Mouse (Mus musculus): ENCODE measurements around the gene Tenm4. TPM values are rescaled to one million over a fixed set of nuclear protein-coding genes. Genes with fewer than 3 reads are reported as not detected.

Tenm4 gene
- total and polyA plus RNA-seq, 3 experiments, result 0.03 to 0.26 (median 0.04) TPM

GRCm38 (mm10) chr7:96910310-96910960, 739.4 kb downstream of the Tenm4 start:
- in situ Hi-C loops (cut with MboI; ENCODE audit: low pct_ligation_motif_present, low pct_unique_long_range_greater_than_20kb, low sequenced_read_pairs), result loop anchor here (5.0 kb wide), 1 partner anchor 138 kb away; no protein-coding TSS in a partner anchor
- H3K4me1 ChIP-seq (ENCODE audit: control insufficient read depth in 1 of 2, insufficient read depth in 2 of 2), result peaks cover 0 to 8% of the 10 kb centered on the region in 2 experiments; a peak in 1 of 4 replicates
- H3K27ac ChIP-seq (ENCODE audit: insufficient read depth, low read depth), result no peak overlapping the region
- dilution Hi-C loops (cut with MboI; ENCODE audit: extremely low pct_ligation_motif_present, extremely low pct_unique_long_range_greater_than_20kb, low sequenced_read_pairs), result no loop called here
- H3K79me2 ChIP-seq (replicated peaks; ENCODE audit: control insufficient read depth, extremely low read depth, insufficient read depth, poor library complexity, severe bottlenecking), result no peaks in the 10 kb centered on the region
- H3K9ac ChIP-seq (ENCODE audit: insufficient read depth, low read depth), result no peak overlapping the region
- DNase-seq (ENCODE audit: extremely low read depth), result no peak
- no peak overlapping the region for H3K4me2 ChIP-seq (ENCODE audit: insufficient read depth, low read depth, poor library complexity, severe bottlenecking)
- H3K9me3 ChIP-seq (replicated peaks; ENCODE audit: low read length), result no peaks in the 10 kb centered on the region
- no peaks in the 10 kb centered on the region for H3K27me3 ChIP-seq (replicated peaks)
- TF ChIP-seq POLR2AphosphoS2 (IDR thresholded peaks at IDR 0.05; ENCODE audit: low read depth, low read length) (no peak), MAZ (IDR thresholded peaks at IDR 0.05; ENCODE audit: low read depth, low read length) (no peak), ZMIZ1 (IDR thresholded peaks at IDR 0.05; ENCODE audit: low read depth, low read length) (no peak), IRF4 (IDR thresholded peaks at IDR 0.05; ENCODE audit: low read depth, low read length) (no peak), SMC3 (IDR thresholded peaks at IDR 0.05; ENCODE audit: low read depth, low read length) (no peak), KAT2A (IDR thresholded peaks at IDR 0.05; ENCODE audit: insufficient replicate concordance, low read length) (no peak), RCOR1 (conservative IDR thresholded peaks at IDR 0.05; ENCODE audit: low read depth, low read length) (no peak), MXI1 (IDR thresholded peaks at IDR 0.05; ENCODE audit: low read depth, low read length) (no peak), TCF12 (IDR thresholded peaks at IDR 0.05; ENCODE audit: low read depth, low read length) (no peak), CTCF (conservative IDR thresholded peaks at IDR 0.05 in 1 of 2, IDR thresholded peaks at IDR 0.05 in 1 of 2; ENCODE audit: low read depth in 2 of 2, low read length in 2 of 2) (no peak), ZNF384 (IDR thresholded peaks at IDR 0.05; ENCODE audit: low read depth, low read length) (no peak), USF1 (IDR thresholded peaks at IDR 0.05; ENCODE audit: low read depth, low read length) (no peak), BHLHE40 (IDR thresholded peaks at IDR 0.05; ENCODE audit: low read depth, low read length) (no peak), PAX5 (IDR thresholded peaks at IDR 0.05; ENCODE audit: low read length) (no peak), MAX (IDR thresholded peaks at IDR 0.05; ENCODE audit: low read length) (no peak), GABPA (IDR thresholded peaks at IDR 0.05; ENCODE audit: insufficient replicate concordance, low read depth, low read length) (no peak), POLR2A (IDR thresholded peaks at IDR 0.05; ENCODE audit: low read depth, low read length) (no peak), NELFE (IDR thresholded peaks at IDR 0.05; ENCODE audit: low read depth, low read length) (no peak), CHD1 (IDR thresholded peaks at IDR 0.05; ENCODE audit: low read depth, low read length) (no peak)
- H3K4me3 ChIP-seq (replicated peaks in 1 of 3; ENCODE audit: low read depth in 2 of 3, low read length in 2 of 3, poor library complexity in 1 of 3), result no peak overlapping the region
- no peaks in the 10 kb centered on the region for H3K36me3 ChIP-seq (replicated peaks in 1 of 2; ENCODE audit: control insufficient read depth in 1 of 2, insufficient read depth in 1 of 2, low read length in 1 of 2)

GRCm38 (mm10) chr7:96914031-96914430, 743.0 kb downstream of the Tenm4 start:
- H3K79me2 ChIP-seq (replicated peaks; ENCODE audit: control insufficient read depth, extremely low read depth, insufficient read depth, poor library complexity, severe bottlenecking), result no peaks in the 10 kb centered on the region
- in situ Hi-C loops (cut with MboI; ENCODE audit: low pct_ligation_motif_present, low pct_unique_long_range_greater_than_20kb, low sequenced_read_pairs), result loop anchor here (5.0 kb wide), 1 partner anchor 142 kb away; no protein-coding TSS in a partner anchor
- H3K36me3 ChIP-seq (replicated peaks in 1 of 2; ENCODE audit: control insufficient read depth in 1 of 2, insufficient read depth in 1 of 2, low read length in 1 of 2), result no peaks in the 10 kb centered on the region
- no peak overlapping the region for H3K4me3 ChIP-seq (replicated peaks in 1 of 3; ENCODE audit: low read depth in 2 of 3, low read length in 2 of 3, poor library complexity in 1 of 3)
- TF ChIP-seq RAD21 (IDR thresholded peaks at IDR 0.05; ENCODE audit: low read depth, low read length), result peak; percentile 90
- no peak for TF ChIP-seq ETS1 (conservative IDR thresholded peaks at IDR 0.05; ENCODE audit: low read depth, low read length)
- no peak for TF ChIP-seq USF2 (conservative IDR thresholded peaks at IDR 0.05; ENCODE audit: low read depth, low read length)
- TF ChIP-seq TBP (conservative IDR thresholded peaks at IDR 0.05; ENCODE audit: low read depth, low read length), result no peak
- no peak for TF ChIP-seq HCFC1 (IDR thresholded peaks at IDR 0.05; ENCODE audit: low read depth, low read length)
- TF ChIP-seq NRF1 (IDR thresholded peaks at IDR 0.05; ENCODE audit: low read depth, low read length), result no peak
- no peak for TF ChIP-seq MAX (IDR thresholded peaks at IDR 0.05; ENCODE audit: low read length)
- 0 out of 2 replicates have a peak, but pooled peaks have one; percentile 28 for TF ChIP-seq IRF4 (IDR thresholded peaks at IDR 0.05; ENCODE audit: low read depth, low read length)
- no peak for TF ChIP-seq MAZ (IDR thresholded peaks at IDR 0.05; ENCODE audit: low read depth, low read length)
- no peak for TF ChIP-seq KAT2A (IDR thresholded peaks at IDR 0.05; ENCODE audit: insufficient replicate concordance, low read length)
- no peak for TF ChIP-seq JUND (conservative IDR thresholded peaks at IDR 0.05; ENCODE audit: low read depth, low read length)
- TF ChIP-seq ZNF384 (IDR thresholded peaks at IDR 0.05; ENCODE audit: low read depth, low read length), result no peak
- TF ChIP-seq SMC3 (IDR thresholded peaks at IDR 0.05; ENCODE audit: low read depth, low read length), result peak; percentile 98
- peak; percentile 50; the same call in 1 of the 2 replicates for TF ChIP-seq ELF1 (IDR thresholded peaks at IDR 0.05; ENCODE audit: low read depth, low read length)
- peak; percentile 75 to 93 for TF ChIP-seq CTCF (conservative IDR thresholded peaks at IDR 0.05 in 1 of 2, IDR thresholded peaks at IDR 0.05 in 1 of 2; ENCODE audit: low read depth in 2 of 2, low read length in 2 of 2)
- TF ChIP-seq ZC3H11A (IDR thresholded peaks at IDR 0.05; ENCODE audit: low read depth, low read length), result peak; percentile 89
- TF ChIP-seq POLR2A (IDR thresholded peaks at IDR 0.05; ENCODE audit: low read depth, low read length), result no peak
- no peak for TF ChIP-seq ZMIZ1 (IDR thresholded peaks at IDR 0.05; ENCODE audit: low read depth, low read length)
- no peak for TF ChIP-seq MYC (IDR thresholded peaks at IDR 0.05; ENCODE audit: low read depth, low read length)
- TF ChIP-seq E2F4 (IDR thresholded peaks at IDR 0.05; ENCODE audit: insufficient replicate concordance, low read depth, low read length), result no peak
- dilution Hi-C loops (cut with MboI; ENCODE audit: extremely low pct_ligation_motif_present, extremely low pct_unique_long_range_greater_than_20kb, low sequenced_read_pairs), result no loop called here
- no peak overlapping the region for H3K27ac ChIP-seq (ENCODE audit: insufficient read depth, low read depth)
- no peaks in the 10 kb centered on the region for H3K9me3 ChIP-seq (replicated peaks; ENCODE audit: low read length)
- H3K4me1 ChIP-seq (ENCODE audit: control insufficient read depth in 1 of 2, insufficient read depth in 2 of 2), result peaks cover 0 to 8% of the 10 kb centered on the region in 2 experiments; a peak in 1 of 4 replicates
- H3K9ac ChIP-seq (ENCODE audit: insufficient read depth, low read depth), result no peak overlapping the region
- DNase-seq (ENCODE audit: extremely low read depth), result peak; percentile 81
- H3K4me2 ChIP-seq (ENCODE audit: insufficient read depth, low read depth, poor library complexity, severe bottlenecking), result peak overlapping the region; percentile 41; the same call in 1 of the 2 replicates
- no peaks in the 10 kb centered on the region for H3K27me3 ChIP-seq (replicated peaks)

Measured in CH12.LX (cell line).